Mouse (Mus musculus) liver, adult 2 months (tissue): ENCODE measurements around the gene Glra3.

Experiments
- CTCF ChIP-seq: fragments of 200-500 bp; IDR thresholded peaks from 2 replicates; pipeline ENCODE4 v1.5.1; 2011; ENCODE audit warnings: low read depth, low read length, control low read depth
- POLR2A ChIP-seq: fragments of 200-500 bp; IDR thresholded peaks from 2 replicates; pipeline ENCODE4 v1.6.1; 2011; ENCODE audit warnings: low read length, control low read depth; ENCODE audit not compliant: insufficient read depth; ENCODE audit errors: extremely low read depth

DNA sequence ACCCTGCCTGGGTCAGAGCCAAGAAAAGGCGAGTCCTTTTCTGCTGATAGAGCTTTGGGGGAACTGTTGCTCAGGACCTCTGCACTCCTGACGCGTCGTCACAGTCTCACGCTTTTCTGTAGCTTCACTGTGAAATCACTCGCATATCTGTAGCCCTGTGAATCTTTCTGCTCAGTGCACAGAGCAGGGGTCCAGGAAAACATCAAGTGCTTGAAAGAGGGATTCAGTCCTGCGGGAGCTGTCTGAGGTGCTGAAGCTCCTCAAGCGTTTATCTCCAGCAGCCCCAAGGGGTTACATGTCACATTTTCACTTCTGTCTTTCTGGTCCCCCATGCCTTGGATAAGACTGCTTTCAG is 243 bp downstream of the Glra3 start:
- TF ChIP-seq POLR2A = no peak
- TF ChIP-seq CTCF = no peak
